Mouse (Mus musculus): ENCODE results near the gene Eipr1. TPM values are rescaled to one million over a fixed set of nuclear protein-coding genes. Genes with fewer than 3 reads are reported as not detected.

The Eipr1 gene
- polyA plus RNA-seq (2012; rRNA removed): 36.9 and 47.2 TPM in 2 replicates

GRCm38 (mm10) chr12:28751508-28752263, at the start of gene Eipr1:
TSS of gene Eipr1 (plus strand) at chr12:28751803.

GRCm38 (mm10) chr12:28750021-28750633, 1.5 kb upstream of the Eipr1 start, which contains the start of gene Trappc12:
TSS of gene Trappc12 (minus strand) at chr12:28750472.

Other genes with a start within 250 kb of the Eipr1 start
- not detected in 2 replicates for gene Dcdc2c, start 199.4 kb upstream of the Eipr1 start, polyA plus RNA-seq (2012; rRNA removed)
- gene Allc, start 169.3 kb upstream of the Eipr1 start, polyA plus RNA-seq (2012; rRNA removed): not detected in 2 replicates
- gene Colec11, start 128.4 kb upstream of the Eipr1 start, polyA plus RNA-seq (2012; rRNA removed): 6.9 and 9.4 TPM in 2 replicates
- 196 and 304 TPM in 2 replicates for gene Rps7, start 115.8 kb upstream of the Eipr1 start, polyA plus RNA-seq (2012; rRNA removed)
- 11.7 and 11.9 TPM in 2 replicates for gene Rnaseh1, start 102.2 kb upstream of the Eipr1 start, polyA plus RNA-seq (2012; rRNA removed)
- 8.5 and 11.8 TPM in 2 replicates for gene Adi1, start 76.6 kb upstream of the Eipr1 start, polyA plus RNA-seq (2012; rRNA removed)
- 28.6 and 30.4 TPM in 2 replicates for gene Trappc12, start 1.3 kb upstream of the Eipr1 start, polyA plus RNA-seq (2012; rRNA removed)